23 mouse cellular contexts compared by ENCODE assay signal in the genomic region with DNA sequence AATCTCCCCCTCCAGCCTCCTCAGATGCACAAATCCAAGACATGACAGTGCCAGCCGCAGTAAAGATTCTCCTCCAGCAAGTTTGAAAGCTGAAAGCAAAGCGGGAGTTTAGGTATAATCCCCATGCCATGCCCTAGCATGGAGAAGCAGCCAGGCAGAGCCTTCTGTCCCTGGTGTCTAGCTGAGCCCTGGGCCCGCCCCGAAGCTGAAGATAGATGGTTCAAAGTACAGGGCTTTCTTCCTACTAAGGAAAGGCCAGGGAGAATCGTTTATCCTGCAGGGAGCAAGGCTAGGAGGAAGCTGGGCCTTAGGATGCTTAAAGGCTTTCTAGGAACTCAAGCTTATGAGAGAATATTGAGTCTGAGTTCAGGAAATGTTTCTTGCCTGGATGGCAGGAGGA. TPM values are rescaled to one million over a fixed set of nuclear protein-coding genes. Genes with fewer than 3 reads are reported as not detected.
"Had no signal": no experiment of that assay in that cellular context is flagged by ENCODE, and none has a peak within 500 bp of the region (broad histone marks: within the 10 kb centered on the region; RNA-seq: fewer than 3 reads in every experiment).

No protein-coding gene starts in this region.

- H3K4me1 ChIP-seq: limb, embryonic 10.5 days; limb, embryonic 13.5 days; liver, embryonic 12.5 days; liver, embryonic 15.5 days; lung, embryonic 15.5 days; neural tube, embryonic 12.5 days; neural tube, embryonic 15.5 days; stomach, embryonic 15.5 days had no signal

- ATAC-seq: hindbrain, postnatal 0 days; inflammation-experienced regulatory T-cells, adult 6 months; intestine, embryonic 16.5 days; liver, embryonic 12.5 days had no signal

- H3K27ac ChIP-seq: hindbrain, postnatal 0 days; limb, embryonic 10.5 days; limb, embryonic 13.5 days; liver, embryonic 12.5 days; liver, embryonic 15.5 days; lung, embryonic 15.5 days; neural tube, embryonic 12.5 days; neural tube, embryonic 15.5 days; stomach, embryonic 15.5 days had no signal

- H3K36me3 ChIP-seq: limb, embryonic 10.5 days; limb, embryonic 13.5 days; liver, embryonic 12.5 days; liver, embryonic 15.5 days; lung, embryonic 15.5 days; neural tube, embryonic 12.5 days; neural tube, embryonic 15.5 days; stomach, embryonic 15.5 days had no signal

- H3K4me3 ChIP-seq: limb, embryonic 10.5 days; limb, embryonic 13.5 days; liver, embryonic 12.5 days; liver, embryonic 15.5 days; lung, embryonic 15.5 days; neural tube, embryonic 12.5 days; neural tube, embryonic 15.5 days; stomach, embryonic 15.5 days had no signal

- H3K9ac ChIP-seq: limb, embryonic 13.5 days; liver, embryonic 12.5 days; liver, embryonic 15.5 days; lung, embryonic 15.5 days; neural tube, embryonic 12.5 days; neural tube, embryonic 15.5 days; stomach, embryonic 15.5 days had no signal

- DNase-seq: layer of hippocampus, postnatal 36 days; liver; lung, adult 18-20 months; lung, postnatal 10 days; lung, postnatal 4 days; midbrain, embryonic 14.5 days; right cerebral cortex, adult 18-20 months; right cerebral cortex, postnatal 14 days; right cerebral cortex, postnatal 4 days; thymus, adult 18-20 months; thymus, postnatal 36 days had no signal

- H3K4me2 ChIP-seq: limb, embryonic 13.5 days; liver, embryonic 12.5 days; liver, embryonic 15.5 days; lung, embryonic 15.5 days; midbrain, embryonic 11.5 days; neural tube, embryonic 12.5 days; neural tube, embryonic 15.5 days; stomach, embryonic 15.5 days had no signal

- H3K27me3 ChIP-seq: limb, embryonic 13.5 days; liver, embryonic 12.5 days; liver, embryonic 15.5 days; lung, embryonic 15.5 days; neural tube, embryonic 12.5 days; neural tube, embryonic 15.5 days; stomach, embryonic 15.5 days had no signal

- H3K9me3 ChIP-seq: limb, embryonic 10.5 days; limb, embryonic 13.5 days; liver, embryonic 12.5 days; liver, embryonic 15.5 days; lung, embryonic 15.5 days; neural tube, embryonic 12.5 days; neural tube, embryonic 15.5 days; stomach, embryonic 15.5 days had no signal

RNA-seq across cellular contexts. Expression of a gene that starts 50.5 kb away (rescaled TPM):
- polyA plus RNA-seq: inflammation-experienced regulatory T-cells, adult 6 months; liver, embryonic 15.5 days had no signal
